ENCODE assay signal across 22 mouse cellular contexts in genomic region chr8:115423682-115424081, GRCm38 (mm10).
A peak's percentile ranks its signal among the peaks of the same experiment; 100 is the strongest.
DNase-seq lines count a peak whose midpoint lies in the region; ATAC-seq and TF ChIP-seq lines count a peak whose summit lies in the region.
"Had no signal": no experiment of that assay in that cellular context is flagged by ENCODE, and none has a peak within 500 bp of the region (broad histone marks: within the 10 kb centered on the region; RNA-seq: fewer than 3 reads in every experiment).

No protein-coding gene starts in this region.

- no peaks in the 10 kb centered on the region for H3K79me2 ChIP-seq in liver, adult 2 months (ENCODE audit: control insufficient read depth, insufficient read depth, low read length)

- no peak overlapping the region for H3K27ac ChIP-seq in liver, adult 2 months (replicated peaks; ENCODE audit: insufficient read depth, low read depth, low read length)
- H3K27ac ChIP-seq in liver, postnatal 0 days (ENCODE audit: low read depth): no peak overlapping the region
- no peak overlapping the region for H3K27ac ChIP-seq in hindbrain, postnatal 0 days
- H3K27ac ChIP-seq: forebrain, embryonic 10.5 days; forebrain, embryonic 13.5 days; heart, adult 2 months; heart, embryonic 10.5 days; heart, embryonic 13.5 days; hindbrain, embryonic 12.5 days; hindbrain, embryonic 15.5 days; intestine, embryonic 15.5 days had no signal

- peak; percentile 17 for DNase-seq in liver, adult 2 months (ENCODE audit: extremely low read depth, low read depth, low spot score)
- no peak for DNase-seq in liver, postnatal 0 days
- DNase-seq in embryo, embryonic 11 days: no peak
- DNase-seq in hindbrain, postnatal 0 days (ENCODE audit: low spot score): no peak
- DNase-seq in gastrocnemius, postnatal 14 days: no peak
- DNase-seq: cerebellum, adult 18-20 months; cerebellum, adult 9-10 months; cerebellum, postnatal 14 days; gastrocnemius, postnatal 10 days; heart, adult 2 months; heart, postnatal 14 days had no signal

- intact Hi-C loops in gastrocnemius, postnatal 14 days (cut with DNase I; ENCODE audit: low total_unique reads): no loop called here

- WGBS in liver, adult 2 months: 81% methylated on average over 2 of the region's 2 CpGs
- WGBS in liver, postnatal 0 days (ENCODE audit: insufficient replicate concordance): 58% methylated on average over 2 of the region's 2 CpGs
- WGBS in hindbrain, postnatal 0 days: 88% methylated on average over 2 of the region's 2 CpGs

- no peak for ATAC-seq in liver, postnatal 0 days
- peak; percentile 48 for ATAC-seq in common myeloid progenitor, adult 5-6 weeks (replicated peaks; ENCODE audit: low read depth, poor library complexity, severe bottlenecking)
- peak; percentile 46 for ATAC-seq in megakaryocyte, adult 5-6 weeks (ENCODE audit: poor library complexity, severe bottlenecking)
- ATAC-seq in hindbrain, postnatal 0 days: no peak
- ATAC-seq: activated CD4-positive, CD25-positive, alpha-beta regulatory T cell, adult 4 months; forebrain, embryonic 13.5 days; forebrain, embryonic 16.5 days; intestine, embryonic 15.5 days had no signal

- no peaks in the 10 kb centered on the region for H3K27me3 ChIP-seq in liver, adult 2 months (ENCODE audit: control insufficient read depth, insufficient read depth, low read length)
- no peaks in the 10 kb centered on the region for H3K27me3 ChIP-seq in liver, postnatal 0 days (ENCODE audit: insufficient read depth, low read length)
- no peaks in the 10 kb centered on the region for H3K27me3 ChIP-seq in hindbrain, postnatal 0 days (ENCODE audit: insufficient read depth, low read length)
- H3K27me3 ChIP-seq: heart, embryonic 13.5 days; hindbrain, embryonic 15.5 days; intestine, embryonic 15.5 days had no signal

- H3K36me3 ChIP-seq in liver, adult 2 months (ENCODE audit: control insufficient read depth, insufficient read depth, low read length): no peaks in the 10 kb centered on the region
- no peaks in the 10 kb centered on the region for H3K36me3 ChIP-seq in liver, postnatal 0 days (replicated peaks; ENCODE audit: insufficient read depth, low read length)
- H3K36me3 ChIP-seq in hindbrain, postnatal 0 days (ENCODE audit: insufficient read depth, low read length): no peaks in the 10 kb centered on the region
- H3K36me3 ChIP-seq: forebrain, embryonic 10.5 days; heart, embryonic 10.5 days; heart, embryonic 13.5 days; hindbrain, embryonic 12.5 days; hindbrain, embryonic 15.5 days; intestine, embryonic 15.5 days had no signal

- no peaks in the 10 kb centered on the region for H3K9me3 ChIP-seq in liver, postnatal 0 days (ENCODE audit: low read length)
- H3K9me3 ChIP-seq in hindbrain, postnatal 0 days (ENCODE audit: low read length): no peaks in the 10 kb centered on the region
- H3K9me3 ChIP-seq: forebrain, embryonic 10.5 days; forebrain, embryonic 13.5 days; heart, embryonic 10.5 days; heart, embryonic 13.5 days; hindbrain, embryonic 12.5 days; hindbrain, embryonic 15.5 days; intestine, embryonic 15.5 days had no signal

- TF ChIP-seq CTCF in liver, adult 2 months (IDR thresholded peaks at IDR 0.05; ENCODE audit: low read depth, low read length): no peak
- TF ChIP-seq CTCF in liver, postnatal 0 days (IDR thresholded peaks at IDR 0.05; ENCODE audit: low read depth): no peak
- TF ChIP-seq CTCF in hindbrain, postnatal 0 days (IDR thresholded peaks at IDR 0.05; ENCODE audit: low read depth): no peak

- TF ChIP-seq POLR2A in liver, adult 2 months (IDR thresholded peaks at IDR 0.05; ENCODE audit: extremely low read depth, insufficient read depth, low read length): no peak

- H3K4me1 ChIP-seq in liver, adult 2 months (ENCODE audit: control insufficient read depth, insufficient read depth, low read length): peaks cover 10% of the 10 kb centered on the region
- H3K4me1 ChIP-seq in liver, postnatal 0 days (ENCODE audit: insufficient read depth): peaks cover 5% of the 10 kb centered on the region
- H3K4me1 ChIP-seq in hindbrain, postnatal 0 days (ENCODE audit: insufficient read depth, low read length): no peaks in the 10 kb centered on the region
- H3K4me1 ChIP-seq: heart, embryonic 10.5 days; heart, embryonic 13.5 days; intestine, embryonic 15.5 days had no signal

- no peak overlapping the region for H3K9ac ChIP-seq in liver, adult 2 months (ENCODE audit: low read depth, low read length)
- H3K9ac ChIP-seq in liver, postnatal 0 days (replicated peaks): no peak overlapping the region
- no peak overlapping the region for H3K9ac ChIP-seq in hindbrain, postnatal 0 days (replicated peaks; ENCODE audit: low read length)
- H3K9ac ChIP-seq: forebrain, embryonic 13.5 days; heart, embryonic 13.5 days; hindbrain, embryonic 12.5 days; hindbrain, embryonic 15.5 days; intestine, embryonic 15.5 days had no signal

- no peak for TF ChIP-seq EP300 in liver, postnatal 0 days (IDR thresholded peaks at IDR 0.05; ENCODE audit: low read depth)

- H3K4me2 ChIP-seq in liver, postnatal 0 days (ENCODE audit: low read depth, low read length): no peak overlapping the region
- no peak overlapping the region for H3K4me2 ChIP-seq in hindbrain, postnatal 0 days (ENCODE audit: low read depth, low read length)
- H3K4me2 ChIP-seq: forebrain, embryonic 13.5 days; heart, embryonic 13.5 days; hindbrain, embryonic 12.5 days; hindbrain, embryonic 15.5 days; intestine, embryonic 15.5 days had no signal

- H3K4me3 ChIP-seq in liver, adult 2 months (ENCODE audit: insufficient read depth, low read depth, low read length): no peak overlapping the region
- H3K4me3 ChIP-seq in liver, postnatal 0 days (ENCODE audit: low read depth, low read length): no peak overlapping the region
- H3K4me3 ChIP-seq in hindbrain, postnatal 0 days (ENCODE audit: low read length): no peak overlapping the region
- H3K4me3 ChIP-seq: forebrain, embryonic 10.5 days; forebrain, embryonic 13.5 days; heart, adult 2 months; heart, embryonic 10.5 days; heart, embryonic 13.5 days; hindbrain, embryonic 12.5 days; hindbrain, embryonic 15.5 days; intestine, embryonic 15.5 days had no signal

Comparison
In these comparisons a context has a peak if more than half of its experiments do, and no peak if none do; other contexts are left out.
1. ATAC-seq: peak in common myeloid progenitor, adult 5-6 weeks (single experiment) and megakaryocyte, adult 5-6 weeks (single experiment); none in liver, postnatal 0 days (single experiment) and hindbrain, postnatal 0 days (single experiment).